In the genomic region with DNA sequence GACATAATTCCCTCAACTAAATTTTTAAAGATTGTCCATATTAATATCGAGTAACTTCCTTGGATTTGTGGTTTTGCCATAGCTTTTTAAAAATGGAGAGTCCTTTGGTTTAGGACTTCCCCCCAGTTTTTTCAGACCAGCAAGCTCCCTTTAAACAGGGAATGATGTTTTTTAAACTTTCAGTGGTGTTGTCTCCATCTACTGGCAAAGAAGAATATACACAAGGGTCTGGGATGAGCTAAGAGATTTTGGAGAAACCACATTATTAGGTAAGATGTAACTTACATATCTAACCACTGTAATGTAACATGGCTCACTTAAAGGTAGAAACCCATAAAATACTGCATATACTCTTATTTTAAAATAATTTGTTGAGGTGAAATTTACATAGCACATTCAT, we compare ENCODE assay signal across 14 mouse cellular contexts. TPM values are rescaled to one million over a fixed set of nuclear protein-coding genes. Genes with fewer than 3 reads are reported as not detected.
A peak's percentile ranks its signal among the peaks of the same experiment; 100 is the strongest.
DNase-seq lines count a peak whose midpoint lies in the region; ATAC-seq and TF ChIP-seq lines count a peak whose summit lies in the region.
"Had no signal": no experiment of that assay in that cellular context is flagged by ENCODE, and none has a peak within 500 bp of the region (broad histone marks: within the 10 kb centered on the region; RNA-seq: fewer than 3 reads in every experiment).

No protein-coding gene starts in this region.

- ATAC-seq in megakaryocyte, adult 5-6 weeks (ENCODE audit: poor library complexity, severe bottlenecking): peak; percentile 40; the same call in 1 of the 2 replicates

- peak; percentile 60 for TF ChIP-seq CTCF in left cerebral cortex, adult 2 months (IDR thresholded peaks at IDR 0.05)

- peak; percentile 30 for DNase-seq in embryo, embryonic 10.5 days (ENCODE audit: low spot score)
- DNase-seq in embryo, embryonic 9.5 days (ENCODE audit: extremely low spot score): no peak
- no peak for DNase-seq in left cerebral cortex, adult 2 months (ENCODE audit: extremely low spot score in 1 of 2, low spot score in 2 of 2)
- no peak for DNase-seq in left cerebral cortex, adult 11 months (ENCODE audit: low spot score)
- DNase-seq in NIH3T3 (ENCODE audit: low read depth): peak; percentile 61
- no peak for DNase-seq in heart, postnatal 14 days
- DNase-seq in kidney, adult 11 months: no peak
- DNase-seq: cerebellum, adult 11-12 months; gastrocnemius, postnatal 14 days; heart, postnatal 36 days; liver, embryonic 13.5 days; thymus, postnatal 4 days had no signal

- intact Hi-C loops in left cerebral cortex, adult 2 months (cut with DNase I): no loop called here
- intact Hi-C loops in heart, postnatal 14 days (cut with DNase I): loop anchor here (10.0 kb wide), 1 partner anchor 421 kb away; no protein-coding TSS in a partner anchor

- no peak overlapping the region for H3K27ac ChIP-seq in left cerebral cortex, adult 2 months
- H3K27ac ChIP-seq: kidney, embryonic 15.5 days; liver, embryonic 13.5 days had no signal

- no peak overlapping the region for H3K4me3 ChIP-seq in left cerebral cortex, adult 2 months
- H3K4me3 ChIP-seq: kidney, embryonic 15.5 days; liver, embryonic 13.5 days had no signal

RNA-seq across cellular contexts. Expression of gene Eif3j1, which starts 32.6 kb away (rescaled TPM):
- 10 to 100 TPM; 18.3 to 18.5 TPM for total RNA-seq in left cerebral cortex, adult 2 months (2021)
- total RNA-seq in megakaryocyte, adult 5-6 weeks (2015): 14.5 and 15.3 TPM in 2 replicates
- 16.4 and 17.2 TPM in 2 replicates for total RNA-seq in megakaryocyte, adult 5-6 weeks (2017)
- total RNA-seq in heart, postnatal 14 days (2021): 10 to 100 TPM; 19.3 to 20.3 TPM

RNA-seq across cellular contexts. Expression of gene Mageb3, which starts 39.8 kb away (rescaled TPM):
- under 1 TPM; 0.29 to 0.33 TPM for total RNA-seq in left cerebral cortex, adult 2 months (2021)
- 0.07 and 0.18 TPM in 2 replicates for total RNA-seq in megakaryocyte, adult 5-6 weeks (2015)
- total RNA-seq in megakaryocyte, adult 5-6 weeks (2017): 0.11 and 0.41 TPM in 2 replicates
- under 1 TPM in 1 of 2 experiments, not detected in 1; 0.10 TPM for total RNA-seq in heart, postnatal 14 days (2021)
- total RNA-seq: heart, postnatal 36 days had no signal

RNA-seq across cellular contexts. Expression of gene Ctdspl2, which starts 39.9 kb away (rescaled TPM):
- 10 to 100 TPM; 33.2 to 34.2 TPM for total RNA-seq in left cerebral cortex, adult 2 months (2021)
- total RNA-seq in megakaryocyte, adult 5-6 weeks (2015): 41.3 and 44.9 TPM in 2 replicates
- total RNA-seq in megakaryocyte, adult 5-6 weeks (2017): 57.7 and 69.8 TPM in 2 replicates
- 10 to 100 TPM; 19.4 to 22.3 TPM for total RNA-seq in heart, postnatal 14 days (2021)

Comparison
In these comparisons a context has a peak if more than half of its experiments do, and no peak if none do; other contexts are left out.
1. DNase-seq: peak in embryo, embryonic 10.5 days (single experiment) and NIH3T3 (single experiment); none in embryo, embryonic 9.5 days (single experiment), left cerebral cortex, adult 2 months (0 of 2), left cerebral cortex, adult 11 months (single experiment), heart, postnatal 14 days (0 of 2) and kidney, adult 11 months (single experiment).